Mouse (Mus musculus) neural tube, embryonic 14.5 days (tissue): ENCODE measurements around the gene Msh2. TPM values are rescaled to one million over a fixed set of nuclear protein-coding genes. Genes with fewer than 3 reads are reported as not detected.

Experiments
- ATAC-seq: fragments of 200-750 bp; cut with Nextera tagmentation; 2 replicates; pipeline ENCODE4 v1.8.0; 2017; ENCODE audit warnings: low read depth, mild to moderate bottlenecking, moderate TSS enrichment, moderate library complexity
- H3K27ac ChIP-seq: fragments of 300-500 bp; sonication (generic); 2 replicates; pipeline ENCODE4 v1.5.1; 2014; ENCODE audit warnings: low read depth, mild to moderate bottlenecking, control low read depth, low read length, moderate library complexity, mixed read lengths
- H3K27me3 ChIP-seq: fragments of 300-500 bp; sonication (generic); 2 replicates; pipeline ENCODE4 v1.6.1; 2014; ENCODE audit warnings: low read length; ENCODE audit not compliant: control insufficient read depth, insufficient read depth
- H3K36me3 ChIP-seq: fragments of 300-500 bp; sonication (generic); 2 replicates; pipeline ENCODE4 v1.6.1; 2014; ENCODE audit warnings: low read length, mixed read lengths; ENCODE audit not compliant: control insufficient read depth, insufficient read depth
- H3K4me1 ChIP-seq: fragments of 300-500 bp; sonication (generic); 2 replicates; pipeline ENCODE4 v1.6.1; 2014; ENCODE audit warnings: low read length; ENCODE audit not compliant: control insufficient read depth, insufficient read depth
- H3K4me2 ChIP-seq: fragments of 300-500 bp; sonication (generic); 2 replicates; pipeline ENCODE4 v1.6.1; 2014; ENCODE audit warnings: mild to moderate bottlenecking, low read depth, low read length, control low read depth
- H3K4me3 ChIP-seq: fragments of 300-500 bp; sonication (generic); 2 replicates; pipeline ENCODE4 v1.5.1; 2014; ENCODE audit warnings: low read depth, low read length, control low read depth, mixed read lengths
- H3K9ac ChIP-seq: fragments of 300-500 bp; sonication (generic); replicated peaks from 2 replicates; pipeline ENCODE4 v1.6.1; 2014; ENCODE audit warnings: low read depth, mild to moderate bottlenecking, control low read depth, low read length, mixed read lengths
- H3K9me3 ChIP-seq: fragments of 300-500 bp; sonication (generic); 2 replicates; pipeline ENCODE4 v1.6.1; 2016; ENCODE audit warnings: low read length; ENCODE audit not compliant: control insufficient read depth
- WGBS: fragments of 180-500 bp; shearing (Covaris S2); extraction: QIAGEN DNeasy Blood & Tissue Kit; methylation state at CpG from one replicate; pipeline ENCODE4 v1.1.7; 2014; 5-methylcytosine and 5-hydroxymethylcytosine counted together
- polyA plus RNA-seq: library from polyadenylated mRNA; unstranded; fragments of >200 nt; fragmentation: Nextera tagmentation; extraction: Ambion mirVana; gene quantifications from 2 replicates; pipeline ENCODE4 v1.2.1, GENCODE M21; 2014

Gene Msh2
- polyA plus RNA-seq, 1 experiment from 2014 or later: 37.8 TPM

- WGBS: 63% methylated on average over 1 of the region's 1 CpGs
- Histone ChIP-seq H3K4me1 (no peaks in the 10 kb centered on the region), H3K4me3 (no peak overlapping the region), H3K9me3 (no peaks in the 10 kb centered on the region), H3K4me2 (no peak overlapping the region), H3K36me3 (no peaks in the 10 kb centered on the region), H3K27me3 (no peaks in the 10 kb centered on the region), H3K9ac (no peak overlapping the region), H3K27ac (no peak overlapping the region)
- ATAC-seq: no peak
These were observed 67.7 kb downstream of the Msh2 start for GRCm38 (mm10) chr17:87739835-87740234.

DNA sequence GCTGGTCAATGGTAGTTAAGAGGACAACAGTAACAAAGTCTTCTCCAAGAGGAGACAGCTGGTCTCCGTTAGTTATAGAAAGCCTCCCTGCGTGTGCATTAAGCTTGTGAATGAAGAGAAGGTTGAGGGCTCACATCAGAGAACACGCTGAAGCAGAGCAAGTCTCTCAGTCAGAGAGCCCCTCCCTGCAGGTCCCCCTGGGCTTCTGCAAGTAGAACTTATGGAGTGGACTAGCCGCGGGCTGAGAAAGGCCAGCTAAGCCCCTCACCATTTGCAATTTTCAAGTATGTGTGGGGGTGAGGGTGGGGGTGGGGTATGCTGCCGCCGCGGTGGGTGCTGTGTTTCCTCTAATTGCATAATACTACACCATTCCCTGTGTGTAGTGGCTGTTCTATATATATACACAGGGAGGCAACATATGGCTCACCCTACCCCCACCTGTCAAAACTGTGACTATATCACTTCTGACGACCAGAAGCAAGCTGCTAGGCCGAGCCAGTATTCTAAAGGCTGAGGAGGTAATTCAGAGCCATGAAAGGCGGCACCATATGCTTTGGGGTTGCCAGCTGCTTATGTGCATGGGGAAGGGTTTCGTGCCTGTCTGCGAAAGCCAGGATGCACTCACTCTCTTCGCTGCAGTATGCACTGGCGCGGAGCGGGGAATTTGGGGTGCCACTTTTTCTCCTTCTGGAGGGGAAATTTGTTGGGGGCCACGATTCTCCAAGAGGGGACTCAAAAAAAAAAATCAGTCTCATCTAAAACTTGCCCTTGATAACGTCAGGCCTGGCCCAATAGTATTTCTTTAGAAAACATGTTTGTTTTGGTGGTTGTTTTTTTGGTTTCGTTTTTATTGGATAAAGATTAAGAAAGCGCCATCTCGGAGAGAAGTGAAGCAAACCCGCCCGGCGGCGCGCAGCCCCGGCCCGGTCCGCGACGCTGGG lies 73.1 kb downstream of the Msh2 start:
- no peaks in the 10 kb centered on the region for H3K9me3 ChIP-seq
- H3K4me3 ChIP-seq: peak overlapping the region; percentile 54
- peak; percentile 62 for ATAC-seq
- 10% methylated on average over 32 of the region's 32 CpGs for WGBS
- peaks cover 5% of the 10 kb centered on the region; the same call in 1 of the 2 replicates for H3K4me1 ChIP-seq
- peak overlapping the region; percentile 92 for H3K4me2 ChIP-seq
- no peak overlapping the region for H3K27ac ChIP-seq
- H3K36me3 ChIP-seq: no peaks in the 10 kb centered on the region
- 0 out of 2 replicates have a peak, but pooled peaks cover 3% of the 10 kb centered on the region for H3K27me3 ChIP-seq
- H3K9ac ChIP-seq: peak overlapping the region; percentile 56

DNA sequence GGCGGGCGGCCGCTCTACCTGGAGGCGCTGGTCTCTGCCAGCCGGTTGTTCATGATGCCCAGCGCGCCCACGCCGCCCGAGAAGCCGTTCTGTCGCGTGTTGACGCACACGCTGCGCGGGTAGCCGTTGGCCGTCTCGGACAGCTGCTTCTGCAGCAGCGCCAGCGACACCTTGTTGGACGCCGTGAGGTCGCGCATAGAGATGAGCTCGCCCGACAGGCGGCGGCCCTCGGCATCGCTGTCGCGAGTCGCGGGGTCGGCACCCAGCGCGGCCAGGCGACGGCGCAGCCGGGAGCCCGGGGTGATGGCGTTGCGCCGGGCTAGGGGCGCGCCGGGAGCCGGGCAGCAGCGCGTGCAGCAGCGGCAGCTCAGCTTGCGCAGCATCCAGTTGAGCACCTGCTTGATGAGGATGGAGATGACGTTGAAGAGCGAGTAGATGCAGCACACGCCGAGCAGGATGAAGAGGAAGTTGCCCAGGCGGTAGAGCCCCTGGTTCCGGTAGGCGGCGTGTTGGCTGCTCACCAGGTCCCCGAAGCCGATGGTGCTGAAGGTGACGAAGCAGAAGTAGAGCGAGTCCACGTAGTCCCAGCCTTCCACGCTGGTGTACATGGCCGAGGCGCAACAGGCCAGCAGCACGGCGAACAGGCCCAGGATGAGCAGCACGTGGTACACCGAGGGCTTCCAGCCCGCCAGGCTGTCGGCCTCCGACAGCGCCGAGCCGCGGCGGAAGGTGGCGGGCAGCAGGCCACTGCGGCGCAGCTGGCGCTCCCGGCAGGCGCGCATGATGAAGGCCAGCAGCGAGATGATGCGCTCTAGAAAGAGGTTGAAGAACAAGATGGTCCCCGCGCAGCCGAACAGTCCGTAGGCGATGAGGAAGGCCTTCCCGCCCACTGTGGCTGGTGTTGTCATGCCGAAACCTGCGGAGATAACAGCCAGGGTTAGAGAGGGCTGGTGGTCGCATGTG lies 74.1 kb downstream of the Msh2 start:
- Histone ChIP-seq H3K27me3 (0 out of 2 replicates have a peak, but pooled peaks cover 3% of the 10 kb centered on the region), H3K36me3 (no peaks in the 10 kb centered on the region), H3K4me1 (peaks cover 5% of the 10 kb centered on the region; the same call in 1 of the 2 replicates), H3K4me2 (peak overlapping the region; percentile 92), H3K27ac (peak overlapping the region; percentile 29), H3K9me3 (no peaks in the 10 kb centered on the region), H3K9ac (peak overlapping the region; percentile 56), H3K4me3 (peak overlapping the region; percentile 54)
- ATAC-seq: peak; percentile 83
- 1% methylated on average over 101 of the region's 101 CpGs for WGBS

GRCm38 (mm10) chr17:87760315-87760714 lies 88.2 kb downstream of the Msh2 start:
- H3K27me3 ChIP-seq: no peaks in the 10 kb centered on the region
- 89% methylated on average over 4 of the region's 4 CpGs for WGBS

DNA sequence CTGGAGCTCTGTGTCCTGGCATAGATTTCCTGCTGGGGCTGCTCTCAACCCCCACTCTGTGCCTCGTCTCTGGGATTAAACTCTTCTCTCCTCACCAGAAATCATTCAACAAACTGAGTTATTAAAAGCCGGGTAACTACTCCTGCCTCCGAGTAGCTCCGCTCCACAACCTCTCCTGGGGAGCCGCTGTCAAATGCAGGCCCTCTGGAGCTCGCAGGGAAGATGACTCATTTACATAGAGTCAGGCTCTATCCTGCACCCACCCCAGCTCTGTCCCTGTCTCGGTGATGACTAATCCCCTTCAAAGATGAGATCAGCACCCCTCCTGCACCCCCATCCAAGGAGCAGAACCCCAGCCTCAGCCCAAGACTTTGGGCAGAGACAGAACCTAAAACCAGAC lies 91.0 kb downstream of the Msh2 start:
- Histone ChIP-seq H3K4me1 (no peaks in the 10 kb centered on the region), H3K36me3 (no peaks in the 10 kb centered on the region), H3K4me2 (no peak overlapping the region), H3K27ac (no peak overlapping the region), H3K27me3 (no peaks in the 10 kb centered on the region), H3K9me3 (no peaks in the 10 kb centered on the region), H3K4me3 (no peak overlapping the region), H3K9ac (no peak overlapping the region)
- WGBS: 46% methylated on average over 7 of the region's 7 CpGs
- ATAC-seq: no peak

More at GRCm38 (mm10) chr17:87760315-87760714, 88.2 kb downstream of the Msh2 start:
- Histone ChIP-seq H3K4me2 (no peak overlapping the region), H3K9me3 (no peaks in the 10 kb centered on the region), H3K9ac (no peak overlapping the region), H3K4me3 (no peak overlapping the region), H3K4me1 (no peaks in the 10 kb centered on the region), H3K36me3 (no peaks in the 10 kb centered on the region), H3K27ac (no peak overlapping the region)
- no peak for ATAC-seq

DNA sequence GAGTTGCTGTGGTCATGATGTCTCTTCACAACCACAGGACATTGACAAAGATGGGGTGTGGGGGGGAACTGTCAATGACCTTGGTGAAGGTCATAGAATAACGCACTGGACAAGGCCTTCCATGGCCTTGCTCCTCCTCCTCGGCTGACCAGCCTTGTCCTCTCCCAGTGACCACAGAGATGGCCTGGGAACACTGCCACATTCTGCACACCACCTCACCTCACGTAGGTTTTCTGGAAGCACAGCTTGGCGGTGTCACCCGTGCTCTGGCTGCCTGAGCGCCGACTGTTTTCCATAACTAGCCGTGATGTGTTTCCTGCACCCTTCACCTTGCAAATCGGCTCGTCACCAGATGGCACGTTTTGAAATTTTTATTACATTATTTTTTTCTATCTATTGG lies 92.9 kb downstream of the Msh2 start:
- no peak overlapping the region for H3K4me2 ChIP-seq
- no peaks in the 10 kb centered on the region for H3K9me3 ChIP-seq
- H3K27me3 ChIP-seq: no peaks in the 10 kb centered on the region
- no peak overlapping the region for H3K27ac ChIP-seq
- no peak overlapping the region for H3K9ac ChIP-seq
- no peaks in the 10 kb centered on the region for H3K36me3 ChIP-seq
- WGBS: 97% methylated on average over 11 of the region's 11 CpGs
- ATAC-seq: no peak
- H3K4me3 ChIP-seq: no peak overlapping the region
- no peaks in the 10 kb centered on the region for H3K4me1 ChIP-seq

DNA sequence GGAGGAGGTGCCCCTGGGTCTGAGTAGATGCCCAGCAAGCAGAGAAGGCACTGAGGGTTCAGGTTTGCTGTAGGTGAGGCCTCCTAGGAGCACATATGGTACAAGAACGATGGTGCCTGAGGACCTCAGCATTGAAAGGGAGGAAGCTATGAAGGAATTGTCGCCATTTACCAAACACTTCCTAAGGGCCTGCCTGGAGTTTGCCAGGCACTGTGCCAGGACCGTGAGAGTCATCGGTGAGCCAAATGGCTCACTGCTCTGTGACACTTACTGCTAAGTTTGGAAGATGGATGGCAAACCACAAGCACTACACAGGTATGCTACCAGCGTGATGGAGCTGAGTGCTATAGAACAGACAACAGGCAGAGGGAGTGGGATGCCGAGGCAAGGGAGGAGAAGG lies 94.8 kb downstream of the Msh2 start:
- 88% methylated on average over 6 of the region's 6 CpGs for whole genome bisulfite sequencing

GRCm38 (mm10) chr17:87770766-87771165 lies 98.6 kb downstream of the Msh2 start:
- no peaks in the 10 kb centered on the region for H3K4me1 ChIP-seq
- no peaks in the 10 kb centered on the region for H3K9me3 ChIP-seq
- no peak overlapping the region for H3K4me2 ChIP-seq
- H3K27me3 ChIP-seq: no peaks in the 10 kb centered on the region
- ATAC-seq: no peak
- H3K36me3 ChIP-seq: no peaks in the 10 kb centered on the region
- H3K9ac ChIP-seq: no peak overlapping the region
- H3K27ac ChIP-seq: no peak overlapping the region
- WGBS: 55% methylated on average over 5 of the region's 5 CpGs
- H3K4me3 ChIP-seq: no peak overlapping the region

More for the DNA sequence above, 94.8 kb downstream of the Msh2 start:
- H3K9me3 ChIP-seq: no peaks in the 10 kb centered on the region
- no peak for ATAC-seq
- no peak overlapping the region for H3K4me2 ChIP-seq
- no peak overlapping the region for H3K4me3 ChIP-seq
- no peaks in the 10 kb centered on the region for H3K27me3 ChIP-seq
- H3K36me3 ChIP-seq: no peaks in the 10 kb centered on the region
- H3K9ac ChIP-seq: no peak overlapping the region
- no peaks in the 10 kb centered on the region for H3K4me1 ChIP-seq
- no peak overlapping the region for H3K27ac ChIP-seq
